8 mouse cellular contexts compared by ENCODE assay signal in genomic region chr11:24075486-24076126, GRCm38 (mm10). TPM values are rescaled to one million over a fixed set of nuclear protein-coding genes. Genes with fewer than 3 reads are reported as not detected.
DNase-seq lines count a peak whose midpoint lies in the region; ATAC-seq and TF ChIP-seq lines count a peak whose summit lies in the region.

No protein-coding gene starts in this region.

- no peaks in the 10 kb centered on the region for H3K36me3 ChIP-seq in testis, adult 2 months (ENCODE audit: control insufficient read depth, insufficient read depth, low read length)
- no peaks in the 10 kb centered on the region for H3K36me3 ChIP-seq in limb, embryonic 15.5 days
- H3K36me3 ChIP-seq in stomach, embryonic 16.5 days (ENCODE audit: control insufficient read depth, insufficient read depth, low read length): no peaks in the 10 kb centered on the region

- H3K27ac ChIP-seq in testis, adult 2 months (ENCODE audit: control insufficient read depth, insufficient read depth, low read depth, low read length): no peak overlapping the region
- H3K27ac ChIP-seq in limb, embryonic 15.5 days: peak overlapping the region; percentile 97
- peak overlapping the region; percentile 91 for H3K27ac ChIP-seq in stomach, embryonic 16.5 days (ENCODE audit: low read length)

- peak overlapping the region; percentile 94 for H3K4me2 ChIP-seq in limb, embryonic 15.5 days
- peak overlapping the region; percentile 98 for H3K4me2 ChIP-seq in stomach, embryonic 16.5 days (ENCODE audit: low read depth, low read length)

- peaks cover 18% of the 10 kb centered on the region for H3K27me3 ChIP-seq in testis, adult 2 months (ENCODE audit: control insufficient read depth, insufficient read depth, low read length)
- H3K27me3 ChIP-seq in limb, embryonic 15.5 days: 0 out of 2 replicates have a peak, but pooled peaks cover 5% of the 10 kb centered on the region
- no peaks in the 10 kb centered on the region for H3K27me3 ChIP-seq in stomach, embryonic 16.5 days (ENCODE audit: control insufficient read depth, insufficient read depth, low read length)

- TF ChIP-seq POLR2A in testis, adult 2 months (IDR thresholded peaks at IDR 0.05; ENCODE audit: control insufficient read depth, low read depth, low read length): no peak

- ATAC-seq in limb, embryonic 15.5 days (ENCODE audit: insufficient number of reproducible peaks, low FRiP score, low TSS enrichment, low read depth): no peak
- no peak for ATAC-seq in stomach, embryonic 16.5 days (ENCODE audit: insufficient read depth, low FRiP score)

- H3K4me3 ChIP-seq in testis, adult 2 months (ENCODE audit: control insufficient read depth, low read depth, low read length): peak overlapping the region; percentile 73
- peak overlapping the region; percentile 62 for H3K4me3 ChIP-seq in limb, embryonic 15.5 days
- H3K4me3 ChIP-seq in stomach, embryonic 16.5 days (replicated peaks; ENCODE audit: low read length): peak overlapping the region; percentile 73

- peak; percentile 56 for DNase-seq in embryo, embryonic 10.5 days (ENCODE audit: low spot score)
- DNase-seq in embryo, embryonic 10 days (ENCODE audit: low spot score): no peak
- DNase-seq in testis, postnatal 10 days (ENCODE audit: low spot score): no peak
- DNase-seq in right cerebral cortex, postnatal 4 days: no peak
- no peak for DNase-seq in cerebellum, adult 18-20 months

- peaks cover 34% of the 10 kb centered on the region for H3K4me1 ChIP-seq in testis, adult 2 months (ENCODE audit: control insufficient read depth, insufficient read depth, low read length)
- peaks cover 22% of the 10 kb centered on the region for H3K4me1 ChIP-seq in limb, embryonic 15.5 days
- H3K4me1 ChIP-seq in stomach, embryonic 16.5 days (ENCODE audit: control insufficient read depth, insufficient read depth, low read length): peaks cover 11% of the 10 kb centered on the region; the same call in 1 of the 2 replicates

- no peak for TF ChIP-seq CTCF in testis, adult 2 months (IDR thresholded peaks at IDR 0.05; ENCODE audit: control insufficient read depth, insufficient read depth, insufficient replicate concordance, low read depth, low read length)

- 2% methylated on average over 17 of the region's 17 CpGs for WGBS in limb, embryonic 15.5 days
- WGBS in stomach, embryonic 16.5 days: 1% methylated on average over 17 of the region's 17 CpGs

- H3K9me3 ChIP-seq in limb, embryonic 15.5 days: no peaks in the 10 kb centered on the region
- no peaks in the 10 kb centered on the region for H3K9me3 ChIP-seq in stomach, embryonic 16.5 days (replicated peaks; ENCODE audit: control insufficient read depth, low read length)

- peak overlapping the region; percentile 79 for H3K9ac ChIP-seq in limb, embryonic 15.5 days
- peak overlapping the region; percentile 87 for H3K9ac ChIP-seq in stomach, embryonic 16.5 days (ENCODE audit: low read length)

RNA-seq across cellular contexts. Expression of gene A830031A19Rik, which starts 0.8 kb away (rescaled TPM):
- not detected in 2 replicates for polyA plus RNA-seq in testis, adult 2 months (2012; rRNA removed)
- polyA plus RNA-seq in limb, embryonic 15.5 days (2015; fragmentation: Nextera tagmentation; extraction: Ambion mirVana): 0.20 TPM in 1 of 2 replicates, not detected in the other
- not detected in 2 replicates for polyA plus RNA-seq in stomach, embryonic 16.5 days (2015; fragmentation: Nextera tagmentation; extraction: Ambion mirVana)

RNA-seq across cellular contexts. Expression of gene Bcl11a, which starts 2.2 kb away (rescaled TPM):
- polyA plus RNA-seq in testis, adult 2 months (2012; rRNA removed): 6.5 and 6.6 TPM in 2 replicates
- 52.1 and 60.9 TPM in 2 replicates for polyA plus RNA-seq in limb, embryonic 15.5 days (2015; fragmentation: Nextera tagmentation; extraction: Ambion mirVana)
- polyA plus RNA-seq in stomach, embryonic 16.5 days (2015; fragmentation: Nextera tagmentation; extraction: Ambion mirVana): 24.9 and 25.5 TPM in 2 replicates
